Mouse (Mus musculus) cerebellum, adult 2 months (tissue): ENCODE results near the gene Ocel1.

Experiments
- CTCF ChIP-seq: fragments of 200-500 bp; IDR thresholded peaks from 2 replicates; pipeline ENCODE4 v1.5.1; 2011; ENCODE audit warnings: low read depth, mild to moderate bottlenecking, control low read depth, low read length, moderate library complexity, borderline replicate concordance; ENCODE audit not compliant: insufficient read depth
- POLR2A ChIP-seq: fragments of 200-500 bp; IDR thresholded peaks from 2 replicates; pipeline ENCODE4 v1.6.1; 2011; ENCODE audit warnings: low read length, control low read depth, borderline replicate concordance; ENCODE audit not compliant: insufficient read depth

DNA sequence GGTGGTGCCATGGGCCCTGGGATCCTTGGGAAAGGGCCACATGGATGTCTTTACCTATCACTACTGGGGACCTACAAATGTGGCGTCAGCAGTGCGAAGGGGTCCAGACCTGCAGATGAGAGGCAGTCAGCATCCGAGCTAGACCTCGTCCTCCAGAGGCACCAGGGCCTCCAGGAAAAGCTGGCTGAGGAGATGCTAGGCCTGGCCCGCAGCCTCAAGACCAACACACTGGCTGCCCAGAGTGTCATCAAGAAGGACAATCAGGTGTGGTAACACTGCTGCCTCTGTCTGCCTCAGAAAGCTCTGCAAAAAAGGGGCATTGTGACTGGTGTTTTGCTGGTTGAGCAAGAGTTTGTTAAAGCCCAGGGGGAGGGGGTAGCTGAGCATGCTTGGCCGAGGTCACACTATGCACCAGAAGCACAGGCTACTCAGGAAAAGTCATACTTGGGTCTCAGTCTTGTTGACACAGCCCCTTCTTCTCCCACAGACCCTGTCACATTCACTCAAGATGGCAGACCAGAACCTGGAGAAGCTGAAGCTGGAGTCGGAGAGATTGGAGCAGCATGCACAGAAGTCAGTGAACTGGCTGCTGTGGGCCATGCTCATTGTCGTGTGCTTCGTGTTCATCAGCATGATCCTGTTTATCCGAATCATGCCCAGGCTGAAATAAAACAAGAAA lies 1.9 kb upstream of the Ocel1 start:
- TF ChIP-seq CTCF (no peak), POLR2A (no peak)
